In the genomic region with DNA sequence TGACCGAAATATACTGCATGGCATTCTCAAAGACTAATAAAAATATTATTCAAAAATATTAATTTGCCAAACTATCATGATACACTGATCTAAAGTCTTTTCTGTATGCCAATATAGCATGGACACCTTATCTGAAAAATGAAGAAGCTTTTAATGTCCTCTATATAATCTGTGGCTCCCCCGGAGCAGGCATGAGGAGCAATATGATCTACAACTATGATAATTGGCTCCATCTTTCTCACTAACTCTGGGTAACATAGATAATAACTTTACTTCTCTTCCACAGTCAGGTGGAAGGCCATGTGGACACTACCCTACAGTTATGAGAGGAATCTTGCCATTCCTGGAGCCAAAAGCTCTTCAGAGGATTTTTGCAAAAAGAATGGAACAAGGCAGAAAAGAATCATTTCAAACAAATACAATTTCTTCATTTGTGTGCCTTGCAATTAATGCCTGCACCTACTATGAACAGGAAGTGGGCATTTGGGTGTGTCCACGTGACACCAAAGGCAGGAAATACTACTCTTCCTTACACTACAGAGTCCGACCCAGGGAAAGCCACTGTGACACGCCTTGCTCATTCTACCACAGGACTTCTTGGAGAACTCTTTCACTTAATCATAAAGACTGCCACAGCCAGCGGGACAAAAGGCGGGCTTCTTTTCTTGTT, we compare ENCODE assay signal across 13 mouse cellular contexts.
DNase-seq lines count a peak whose midpoint lies in the region; ATAC-seq and TF ChIP-seq lines count a peak whose summit lies in the region.
"Had no signal": no experiment of that assay in that cellular context is flagged by ENCODE, and none has a peak within 500 bp of the region (broad histone marks: within the 10 kb centered on the region; RNA-seq: fewer than 3 reads in every experiment).

No protein-coding gene starts in this region.

- peaks cover 47% of the 10 kb centered on the region for H3K36me3 ChIP-seq in G1E (replicated peaks)
- H3K36me3 ChIP-seq in liver, embryonic 13.5 days: no peaks in the 10 kb centered on the region
- no peaks in the 10 kb centered on the region for H3K36me3 ChIP-seq in hindbrain, embryonic 12.5 days
- H3K36me3 ChIP-seq: limb, embryonic 13.5 days had no signal

- H3K27me3 ChIP-seq in G1E (ENCODE audit: insufficient read depth, low read length): no peaks in the 10 kb centered on the region
- H3K27me3 ChIP-seq in liver, embryonic 13.5 days: no peaks in the 10 kb centered on the region
- H3K27me3 ChIP-seq in hindbrain, embryonic 12.5 days: no peaks in the 10 kb centered on the region
- H3K27me3 ChIP-seq: CH12.LX; heart, embryonic 15.5 days; limb, embryonic 13.5 days had no signal

- WGBS in liver, embryonic 13.5 days (ENCODE audit: insufficient replicate concordance): 29% methylated on average over 7 of the region's 7 CpGs
- WGBS in hindbrain, embryonic 12.5 days: 87% methylated on average over 7 of the region's 7 CpGs

- H3K9me3 ChIP-seq in G1E (replicated peaks): no peaks in the 10 kb centered on the region
- no peaks in the 10 kb centered on the region for H3K9me3 ChIP-seq in liver, embryonic 13.5 days (replicated peaks)
- H3K9me3 ChIP-seq in hindbrain, embryonic 12.5 days (replicated peaks): no peaks in the 10 kb centered on the region
- H3K9me3 ChIP-seq: heart, embryonic 15.5 days; limb, embryonic 13.5 days had no signal

- peaks cover 39% of the 10 kb centered on the region for H3K4me1 ChIP-seq in G1E (ENCODE audit: insufficient read depth, low read depth, low read length)
- H3K4me1 ChIP-seq in liver, embryonic 13.5 days (replicated peaks): peaks cover 8% of the 10 kb centered on the region; the same call in 1 of the 2 replicates
- H3K4me1 ChIP-seq in hindbrain, embryonic 12.5 days: peaks cover 13% of the 10 kb centered on the region

- peak overlapping the region; percentile 8; the same call in 1 of the 2 replicates for H3K4me2 ChIP-seq in liver, embryonic 13.5 days
- no peak overlapping the region for H3K4me2 ChIP-seq in hindbrain, embryonic 12.5 days (replicated peaks)
- H3K4me2 ChIP-seq: heart, embryonic 15.5 days; limb, embryonic 13.5 days had no signal

- ATAC-seq in G1E (ENCODE audit: extremely low read depth, insufficient number of reproducible peaks, low FRiP score, poor library complexity, severe bottlenecking): peak; percentile 82
- no peak for ATAC-seq in liver, embryonic 13.5 days (ENCODE audit: low read depth)
- ATAC-seq in hindbrain, embryonic 12.5 days (ENCODE audit: low FRiP score): no peak

- DNase-seq in heart, adult 11 months: peak; percentile 87
- no peak for DNase-seq in heart, adult 9 months (ENCODE audit: low spot score in 2 of 2)
- DNase-seq in G1E (ENCODE audit: low spot score): peak; percentile 26
- no peak for DNase-seq in liver, embryonic 13.5 days
- peak; percentile 47 to 50 for DNase-seq in natural killer cell, adult 2 months (ENCODE audit: low spot score in 2 of 2)
- no peak for DNase-seq in layer of hippocampus, postnatal 10 days (ENCODE audit: low spot score in 2 of 2)
- DNase-seq in embryo, embryonic 11 days: no peak
- DNase-seq: adrenal gland, postnatal 25 days; right cerebral cortex, postnatal 25 days had no signal

- TF ChIP-seq CTCF in G1E (IDR thresholded peaks at IDR 0.05; ENCODE audit: low read depth, low read length): no peak

- no peak overlapping the region; the same call in 1 of the 2 replicates for H3K4me3 ChIP-seq in G1E (ENCODE audit: low read depth, low read length)
- H3K4me3 ChIP-seq in liver, embryonic 13.5 days (replicated peaks): no peak overlapping the region
- H3K4me3 ChIP-seq in hindbrain, embryonic 12.5 days: no peak overlapping the region
- H3K4me3 ChIP-seq: heart, embryonic 15.5 days; limb, embryonic 13.5 days had no signal

- no peak overlapping the region for H3K27ac ChIP-seq in liver, embryonic 13.5 days
- H3K27ac ChIP-seq in hindbrain, embryonic 12.5 days: no peak overlapping the region
- H3K27ac ChIP-seq: heart, embryonic 15.5 days; limb, embryonic 13.5 days had no signal

- no peak overlapping the region for H3K9ac ChIP-seq in liver, embryonic 13.5 days
- H3K9ac ChIP-seq in hindbrain, embryonic 12.5 days: no peak overlapping the region
- H3K9ac ChIP-seq: heart, embryonic 15.5 days; limb, embryonic 13.5 days had no signal

Comparison
In these comparisons a context has a peak if more than half of its experiments do, and no peak if none do; other contexts are left out.
1. DNase-seq: peak in heart, adult 11 months (single experiment), G1E (single experiment) and natural killer cell, adult 2 months (2 of 2); none in heart, adult 9 months (0 of 2), liver, embryonic 13.5 days (single experiment), layer of hippocampus, postnatal 10 days (0 of 2) and embryo, embryonic 11 days (single experiment).